Mouse (Mus musculus): ENCODE measurements around the gene Dnah8. TPM values are rescaled to one million over a fixed set of nuclear protein-coding genes. Genes with fewer than 3 reads are reported as not detected.

Gene Dnah8
- total RNA-seq, 4 experiments from 2014 or later = 1.7 to 2.2 (median 2.0) TPM

- DNase-seq (ENCODE audit: low spot score in 2 of 2) = no peak
These were observed 38.0 kb downstream of the Dnah8 start for GRCm38 (mm10) chr17:30662131-30662530.

GRCm38 (mm10) chr17:30663170-30663569 is 39.0 kb downstream of the Dnah8 start:
- no peak for DNase-seq (ENCODE audit: low spot score in 2 of 2)

- no peak for DNase-seq (ENCODE audit: low spot score in 2 of 2)
These were observed 40.7 kb downstream of the Dnah8 start for GRCm38 (mm10) chr17:30664856-30665255.

- DNase-seq (ENCODE audit: low spot score in 2 of 2) = no peak
These were observed 48.4 kb downstream of the Dnah8 start for GRCm38 (mm10) chr17:30672556-30672955.

GRCm38 (mm10) chr17:30673023-30673422 is 48.9 kb downstream of the Dnah8 start:
- DNase-seq (ENCODE audit: low spot score in 2 of 2) = no peak

GRCm38 (mm10) chr17:30675021-30675740 is 51.0 kb downstream of the Dnah8 start:
- DNase-seq (ENCODE audit: low spot score in 2 of 2) = no peak

GRCm38 (mm10) chr17:30678523-30678922 is 54.4 kb downstream of the Dnah8 start:
- no peak for DNase-seq (ENCODE audit: low spot score in 2 of 2)

- DNase-seq (ENCODE audit: low spot score in 2 of 2) = no peak
These were observed 55.5 kb downstream of the Dnah8 start for GRCm38 (mm10) chr17:30679612-30680011.

- DNase-seq (ENCODE audit: low spot score in 2 of 2) = peak in 1 of 2 experiments; percentile 26
These were observed 57.5 kb downstream of the Dnah8 start for GRCm38 (mm10) chr17:30681604-30682003.

- DNase-seq (ENCODE audit: low spot score in 2 of 2) = no peak
These were observed 66.0 kb downstream of the Dnah8 start for GRCm38 (mm10) chr17:30690181-30690580.

- DNase-seq (ENCODE audit: low spot score in 2 of 2) = no peak
These were observed 67.3 kb downstream of the Dnah8 start for GRCm38 (mm10) chr17:30691481-30691880.

GRCm38 (mm10) chr17:30694281-30694680 is 70.1 kb downstream of the Dnah8 start:
- no peak for DNase-seq (ENCODE audit: low spot score in 2 of 2)

GRCm38 (mm10) chr17:30714732-30715131 is 90.6 kb downstream of the Dnah8 start:
- no peak for DNase-seq (ENCODE audit: low spot score in 2 of 2)

- no peak for DNase-seq (ENCODE audit: low spot score in 2 of 2)
These were observed 94.0 kb downstream of the Dnah8 start for GRCm38 (mm10) chr17:30718197-30718596.

GRCm38 (mm10) chr17:30719031-30719430 is 94.9 kb downstream of the Dnah8 start:
- DNase-seq (ENCODE audit: low spot score in 2 of 2) = no peak

GRCm38 (mm10) chr17:30727788-30728187 is 103.6 kb downstream of the Dnah8 start:
- DNase-seq (ENCODE audit: low spot score in 2 of 2) = no peak

GRCm38 (mm10) chr17:30732736-30733135 is 108.6 kb downstream of the Dnah8 start:
- DNase-seq (ENCODE audit: low spot score in 2 of 2) = no peak

GRCm38 (mm10) chr17:30734770-30735169 is 110.6 kb downstream of the Dnah8 start:
- no peak for DNase-seq (ENCODE audit: low spot score in 2 of 2)

- no peak for DNase-seq (ENCODE audit: low spot score in 2 of 2)
These were observed 111.3 kb downstream of the Dnah8 start for GRCm38 (mm10) chr17:30735454-30735853.

GRCm38 (mm10) chr17:30737797-30738196 is 113.6 kb downstream of the Dnah8 start:
- DNase-seq (ENCODE audit: low spot score in 2 of 2) = peak in 1 of 2 experiments; percentile 35

GRCm38 (mm10) chr17:30739769-30740168 is 115.6 kb downstream of the Dnah8 start:
- no peak for DNase-seq (ENCODE audit: low spot score in 2 of 2)

GRCm38 (mm10) chr17:30743947-30744346 is 119.8 kb downstream of the Dnah8 start:
- DNase-seq (ENCODE audit: low spot score in 2 of 2) = no peak
